ENCODE assay signal across 36 mouse cellular contexts in genomic region chr3:146069276-146069675, GRCm38 (mm10). TPM values are rescaled to one million over a fixed set of nuclear protein-coding genes. Genes with fewer than 3 reads are reported as not detected.
"Had no signal": no experiment of that assay in that cellular context is flagged by ENCODE, and none has a peak within 500 bp of the region (broad histone marks: within the 10 kb centered on the region; RNA-seq: fewer than 3 reads in every experiment).

No protein-coding gene starts in this region.

- DNase-seq: cerebellum, adult 2 months; cerebellum, adult 8-10 months; cerebellum, adult 9-10 months; cerebellum, adult 9-11 months; cerebellum, postnatal 10 days; cerebellum, postnatal 14 days; cerebellum, postnatal 25 days; cerebellum, postnatal 36 days; embryo, embryonic 11 days; forebrain, postnatal 0 days; gastrocnemius, adult 2 months; gastrocnemius, postnatal 10 days; gastrocnemius, postnatal 14 days; gastrocnemius, postnatal 36 days; heart, adult 18-20 months had no signal

- H3K4me2 ChIP-seq: embryonic facial prominence, embryonic 12.5 days; embryonic facial prominence, embryonic 13.5 days; embryonic facial prominence, embryonic 15.5 days; forebrain, embryonic 12.5 days; forebrain, embryonic 13.5 days; forebrain, embryonic 15.5 days had no signal

- H3K36me3 ChIP-seq: embryonic facial prominence, embryonic 10.5 days; embryonic facial prominence, embryonic 12.5 days; embryonic facial prominence, embryonic 13.5 days; embryonic facial prominence, embryonic 15.5 days; forebrain, embryonic 10.5 days; forebrain, embryonic 12.5 days; forebrain, embryonic 15.5 days had no signal

- H3K4me1 ChIP-seq: embryonic facial prominence, embryonic 10.5 days; embryonic facial prominence, embryonic 12.5 days; embryonic facial prominence, embryonic 13.5 days; embryonic facial prominence, embryonic 15.5 days; forebrain, embryonic 10.5 days; forebrain, embryonic 12.5 days; forebrain, embryonic 13.5 days; forebrain, embryonic 15.5 days had no signal

- H3K27me3 ChIP-seq: embryonic facial prominence, embryonic 12.5 days; embryonic facial prominence, embryonic 13.5 days; embryonic facial prominence, embryonic 15.5 days; forebrain, embryonic 12.5 days; forebrain, embryonic 13.5 days; forebrain, embryonic 15.5 days had no signal

- H3K9ac ChIP-seq: embryonic facial prominence, embryonic 12.5 days; embryonic facial prominence, embryonic 13.5 days; embryonic facial prominence, embryonic 15.5 days; forebrain, embryonic 12.5 days; forebrain, embryonic 13.5 days; forebrain, embryonic 15.5 days; forebrain, postnatal 0 days had no signal

- ATAC-seq: forebrain, embryonic 13.5 days; forebrain, embryonic 14.5 days; forebrain, embryonic 15.5 days; forebrain, embryonic 16.5 days; forebrain, postnatal 0 days had no signal

- H3K27ac ChIP-seq: embryonic facial prominence, embryonic 10.5 days; embryonic facial prominence, embryonic 12.5 days; embryonic facial prominence, embryonic 13.5 days; embryonic facial prominence, embryonic 15.5 days; forebrain, embryonic 10.5 days; forebrain, embryonic 12.5 days; forebrain, embryonic 13.5 days; forebrain, embryonic 15.5 days; gastrocnemius, adult 2 months; heart, adult 2 months had no signal

- H3K4me3 ChIP-seq: embryonic facial prominence, embryonic 10.5 days; embryonic facial prominence, embryonic 12.5 days; embryonic facial prominence, embryonic 13.5 days; embryonic facial prominence, embryonic 15.5 days; erythroblast, embryonic 14.5 days; forebrain, embryonic 10.5 days; forebrain, embryonic 12.5 days; forebrain, embryonic 13.5 days; forebrain, embryonic 15.5 days; gastrocnemius, adult 2 months; heart, adult 2 months had no signal

- H3K9me3 ChIP-seq: embryonic facial prominence, embryonic 10.5 days; embryonic facial prominence, embryonic 12.5 days; embryonic facial prominence, embryonic 13.5 days; embryonic facial prominence, embryonic 15.5 days; forebrain, embryonic 10.5 days; forebrain, embryonic 12.5 days; forebrain, embryonic 13.5 days; forebrain, embryonic 15.5 days had no signal

RNA-seq across cellular contexts. Expression of gene Wdr63, which starts 38.7 kb away (rescaled TPM):
- total RNA-seq: common myeloid progenitor, adult 5-6 weeks; gastrocnemius, adult 18-20 months; gastrocnemius, adult 2 months; gastrocnemius, adult 8-10 months; gastrocnemius, postnatal 10 days; gastrocnemius, postnatal 14 days; gastrocnemius, postnatal 25 days; gastrocnemius, postnatal 36 days; gastrocnemius, postnatal 4 days; granulocyte monocyte progenitor cell, adult 5-6 weeks; heart, adult 2 months; heart, adult 8-10 months had no signal
- polyA plus RNA-seq: erythroblast, embryonic 14.5 days; forebrain, embryonic 10.5 days; frontal cortex, adult 2 months had no signal

RNA-seq across cellular contexts. Expression of gene Mcoln3, which starts 48.0 kb away (rescaled TPM):
- total RNA-seq: gastrocnemius, adult 18-20 months; gastrocnemius, adult 2 months; gastrocnemius, adult 8-10 months; gastrocnemius, postnatal 10 days; gastrocnemius, postnatal 14 days; gastrocnemius, postnatal 25 days; gastrocnemius, postnatal 36 days; granulocyte monocyte progenitor cell, adult 5-6 weeks; heart, adult 2 months; heart, adult 8-10 months had no signal
- polyA plus RNA-seq: cortical plate, adult 2 months; erythroblast, embryonic 14.5 days; frontal cortex, adult 2 months; heart, adult 2 months had no signal
